Mouse (Mus musculus) liver, adult 2 months (tissue): ENCODE data around the gene Vps8. TPM values are rescaled to one million over a fixed set of nuclear protein-coding genes. Genes with fewer than 3 reads are reported as not detected.

Experiments
- DNase-seq: peaks from one replicate; pipeline ENCODE4 v3.0.0-alpha.2; 2011; ENCODE audit warnings: low read depth, low spot score; ENCODE audit errors: extremely low read depth
- H3K27ac ChIP-seq: fragments of 200-500 bp; replicated peaks from 2 replicates; pipeline ENCODE4 v1.5.1; 2012; ENCODE audit warnings: low read depth, mild to moderate bottlenecking, control low read depth, inconsistent platforms, low read length; ENCODE audit not compliant: insufficient read depth
- H3K27me3 ChIP-seq: fragments of 200-500 bp; 2 replicates; pipeline ENCODE4 v1.6.1; 2012; ENCODE audit warnings: mild to moderate bottlenecking, moderate library complexity, low read length, inconsistent platforms; ENCODE audit not compliant: control insufficient read depth, insufficient read depth
- H3K36me3 ChIP-seq: fragments of 200-500 bp; 2 replicates; pipeline ENCODE4 v1.6.1; 2012; ENCODE audit warnings: low read length, inconsistent platforms; ENCODE audit not compliant: control insufficient read depth, insufficient read depth
- H3K4me1 ChIP-seq: fragments of 200-500 bp; 2 replicates; pipeline ENCODE4 v1.6.1; 2011; ENCODE audit warnings: low read length; ENCODE audit not compliant: control insufficient read depth, insufficient read depth
- H3K4me3 ChIP-seq: fragments of 200-500 bp; 2 replicates; pipeline ENCODE4 v1.5.1; 2011; ENCODE audit warnings: low read depth, mild to moderate bottlenecking, control low read depth, low read length, moderate library complexity; ENCODE audit not compliant: insufficient read depth
- H3K79me2 ChIP-seq: fragments of 200-500 bp; 2 replicates; pipeline ENCODE4 v1.6.1; 2012; ENCODE audit warnings: inconsistent platforms, mild to moderate bottlenecking, low read length, moderate library complexity; ENCODE audit not compliant: control insufficient read depth, insufficient read depth
- H3K9ac ChIP-seq: fragments of 200-500 bp; 2 replicates; pipeline ENCODE4 v1.6.1; 2012; ENCODE audit warnings: low read depth, mild to moderate bottlenecking, control low read depth, inconsistent platforms, low read length
- CTCF ChIP-seq: fragments of 200-500 bp; IDR thresholded peaks from 2 replicates; pipeline ENCODE4 v1.5.1; 2011; ENCODE audit warnings: low read depth, low read length, control low read depth
- POLR2A ChIP-seq: fragments of 200-500 bp; IDR thresholded peaks from 2 replicates; pipeline ENCODE4 v1.6.1; 2011; ENCODE audit warnings: low read length, control low read depth; ENCODE audit not compliant: insufficient read depth; ENCODE audit errors: extremely low read depth
- WGBS: fragments of 180-500 bp; shearing (Covaris S2); methylation state at CpG from one replicate; pipeline ENCODE4 v1.1.7; 2018; 5-methylcytosine and 5-hydroxymethylcytosine counted together
- polyA plus RNA-seq: library from polyadenylated mRNA; depleted of rRNA; stranded (reverse); fragments of >200 nt; gene quantifications from 2 replicates; pipeline ENCODE4 v1.2.3, GENCODE M21; 2012
- total RNA-seq: library from RNA; depleted of rRNA; stranded (reverse); fragments of >200 nt; gene quantifications from 2 replicates; pipeline ENCODE4 v1.2.3, GENCODE M21; 2014

The Vps8 gene
- total and polyA plus RNA-seq, 2 experiments = 5.4 to 6.8 TPM

DNA sequence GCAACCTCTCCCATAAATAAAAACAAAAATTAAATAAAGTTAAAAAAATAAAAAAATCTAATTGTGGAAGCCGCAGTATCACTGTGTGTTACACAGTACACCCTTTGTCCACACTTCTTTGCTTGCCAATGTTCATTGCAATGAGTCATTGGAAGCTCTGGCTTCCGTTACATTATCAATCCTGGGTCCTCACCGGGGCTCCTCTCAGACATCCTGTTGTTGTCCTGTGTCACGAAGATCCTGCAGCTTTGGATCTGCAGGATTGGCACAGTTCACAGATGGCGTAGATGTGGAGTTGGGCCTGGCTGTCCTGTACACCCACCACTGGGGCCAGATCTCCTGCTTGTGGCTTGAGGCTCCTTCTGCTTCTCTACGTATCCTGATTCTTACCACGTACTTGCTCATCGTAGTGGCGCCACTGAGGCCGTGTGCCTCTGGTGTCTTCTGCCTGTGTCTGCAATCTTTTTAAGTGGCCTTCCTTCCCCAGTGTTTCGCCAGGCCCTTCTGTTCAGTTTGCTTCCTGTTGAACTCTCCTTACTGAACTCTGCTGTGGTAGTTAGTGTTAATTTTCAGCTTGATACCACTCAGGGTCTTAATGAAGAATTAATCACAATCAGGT lies 214.4 kb downstream of the Vps8 start:
- Histone ChIP-seq H3K79me2 (no peaks in the 10 kb centered on the region), H3K27ac (peak overlapping the region; percentile 70), H3K4me1 (peaks cover 9% of the 10 kb centered on the region), H3K4me3 (no peak overlapping the region), H3K36me3 (no peaks in the 10 kb centered on the region), H3K9ac (peak overlapping the region; percentile 37), H3K27me3 (no peaks in the 10 kb centered on the region)
- peak; percentile 37 for DNase-seq
- WGBS = 76% methylated on average over 11 of the region's 11 CpGs
- TF ChIP-seq CTCF (no peak), POLR2A (no peak)

DNA sequence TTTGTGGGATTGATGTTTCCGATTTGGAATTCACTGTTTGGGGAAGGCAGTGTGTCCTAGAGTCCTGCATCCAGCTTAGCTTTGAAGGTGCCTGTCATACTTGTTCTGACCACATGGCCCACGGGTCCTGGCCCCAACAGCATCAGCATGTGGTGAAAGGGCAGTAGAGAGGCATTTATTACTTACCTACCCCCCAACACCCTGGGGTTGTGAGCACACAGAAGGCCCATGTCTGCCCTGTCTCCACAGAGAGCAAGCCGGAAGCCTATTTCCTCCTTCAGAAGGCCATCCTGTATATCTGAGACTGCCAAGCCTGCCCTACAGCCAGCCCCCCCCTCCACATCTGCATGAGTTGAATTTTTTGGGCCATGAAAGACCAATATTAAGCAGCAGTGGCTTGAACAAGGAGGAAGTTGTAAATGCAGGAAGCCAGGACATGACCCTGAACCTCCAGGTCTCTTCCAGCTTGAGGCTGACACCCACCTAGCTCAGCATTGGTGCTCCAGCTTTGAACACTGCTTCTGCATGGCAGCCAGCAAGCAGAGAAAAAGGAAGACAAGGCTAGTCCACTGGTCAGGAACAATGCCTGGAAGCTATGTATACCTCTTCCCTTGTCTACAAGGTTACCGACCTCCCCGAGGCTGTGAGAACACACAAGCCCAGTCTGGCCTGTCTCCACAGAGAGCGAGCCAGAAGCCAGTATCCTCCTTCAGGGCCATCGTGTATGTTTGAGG lies 218.0 kb downstream of the Vps8 start:
- Histone ChIP-seq H3K27ac (peak overlapping the region; percentile 72), H3K4me3 (no peak overlapping the region)
- 69% methylated on average over 7 of the region's 7 CpGs for WGBS

DNA sequence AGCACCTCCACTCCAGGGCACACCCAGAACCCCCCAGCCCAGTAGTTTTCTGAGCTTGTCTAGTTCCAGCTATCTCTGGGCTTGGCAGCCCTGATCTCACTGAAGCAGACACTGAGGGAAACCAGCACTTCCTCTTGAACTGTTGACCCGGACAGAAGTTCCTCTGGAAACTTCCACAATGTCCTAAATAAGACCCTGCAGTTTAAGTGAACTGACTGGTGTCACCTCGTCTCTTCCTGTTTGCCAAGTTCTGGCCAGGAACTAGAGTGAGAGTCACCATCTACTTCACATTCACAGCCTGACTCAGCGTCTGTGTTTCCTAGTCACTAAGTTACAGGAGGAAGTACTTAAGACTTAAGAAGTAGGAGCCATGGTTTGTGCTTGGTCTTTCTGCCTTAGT lies 219.0 kb downstream of the Vps8 start:
- Histone ChIP-seq H3K4me1 (peaks cover 20% of the 10 kb centered on the region), H3K79me2 (no peaks in the 10 kb centered on the region), H3K9ac (no peak overlapping the region), H3K36me3 (no peaks in the 10 kb centered on the region), H3K4me3 (no peak overlapping the region), H3K27ac (peak overlapping the region; percentile 72), H3K27me3 (no peaks in the 10 kb centered on the region)
- DNase-seq = peak; percentile 73
- WGBS = 67% methylated on average over 3 of the region's 3 CpGs
- no peak for TF ChIP-seq CTCF

More for the DNA sequence above, 218.0 kb downstream of the Vps8 start:
- TF ChIP-seq CTCF (no peak), POLR2A (no peak)
- Histone ChIP-seq H3K9ac (no peak overlapping the region), H3K79me2 (no peaks in the 10 kb centered on the region), H3K36me3 (no peaks in the 10 kb centered on the region), H3K4me1 (peaks cover 20% of the 10 kb centered on the region), H3K27me3 (no peaks in the 10 kb centered on the region)
- DNase-seq = peak; percentile 22

DNA sequence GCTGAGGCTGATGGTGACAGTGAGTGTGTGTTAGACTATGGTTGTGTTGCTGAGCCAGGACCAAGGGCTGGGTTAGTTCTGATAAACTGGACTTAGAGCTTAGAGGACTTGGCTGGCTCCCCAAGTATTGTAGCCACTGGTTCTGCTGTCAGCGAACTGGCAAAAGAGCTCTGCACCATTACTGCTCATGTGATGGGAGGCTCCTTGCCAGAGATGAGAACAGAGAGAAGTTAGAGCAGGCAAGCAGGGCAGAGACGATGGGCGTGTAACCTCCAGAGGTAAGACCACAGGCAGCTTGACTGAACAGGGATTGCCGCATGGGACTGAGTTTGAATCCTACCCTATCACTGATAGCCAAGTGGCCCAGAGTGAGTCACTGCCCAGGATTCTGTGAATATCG lies 220.0 kb downstream of the Vps8 start:
- Histone ChIP-seq H3K27ac (peak overlapping the region; percentile 63), H3K4me3 (no peak overlapping the region), H3K9ac (no peak overlapping the region), H3K79me2 (no peaks in the 10 kb centered on the region), H3K27me3 (no peaks in the 10 kb centered on the region), H3K36me3 (no peaks in the 10 kb centered on the region), H3K4me1 (peaks cover 20% of the 10 kb centered on the region)
- TF ChIP-seq POLR2A (no peak), CTCF (no peak)
- 87% methylated on average over 5 of the region's 5 CpGs for WGBS
- no peak for DNase-seq

DNA sequence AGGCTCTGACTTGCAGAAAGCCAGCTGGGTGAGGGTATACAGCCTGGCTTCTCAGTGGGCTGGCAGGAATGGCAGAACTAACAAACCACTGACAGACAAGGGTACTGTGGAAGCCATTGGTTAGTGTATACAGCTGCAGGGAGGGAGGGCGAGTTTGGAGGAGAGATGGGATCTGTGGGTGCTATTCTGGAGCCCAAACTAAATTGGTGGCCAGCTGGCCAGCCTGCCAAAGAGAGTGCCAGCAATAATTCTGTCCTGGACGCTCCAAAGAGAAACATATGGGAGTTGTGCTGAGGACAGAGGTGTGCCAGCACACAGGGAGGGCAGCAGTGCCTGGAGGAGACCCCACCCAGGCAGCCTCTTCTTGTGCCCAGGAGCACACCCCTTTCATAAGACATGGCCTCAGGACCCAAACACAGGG lies 220.7 kb downstream of the Vps8 start:
- WGBS = 66% methylated on average over 2 of the region's 2 CpGs
- TF ChIP-seq POLR2A = no peak
- no peak overlapping the region for H3K27ac ChIP-seq
- peaks cover 20% of the 10 kb centered on the region for H3K4me1 ChIP-seq
- H3K36me3 ChIP-seq = no peaks in the 10 kb centered on the region
- no peaks in the 10 kb centered on the region for H3K27me3 ChIP-seq
- DNase-seq = no peak
- H3K4me3 ChIP-seq = no peak overlapping the region
- no peaks in the 10 kb centered on the region for H3K79me2 ChIP-seq
- H3K9ac ChIP-seq = no peak overlapping the region

DNA sequence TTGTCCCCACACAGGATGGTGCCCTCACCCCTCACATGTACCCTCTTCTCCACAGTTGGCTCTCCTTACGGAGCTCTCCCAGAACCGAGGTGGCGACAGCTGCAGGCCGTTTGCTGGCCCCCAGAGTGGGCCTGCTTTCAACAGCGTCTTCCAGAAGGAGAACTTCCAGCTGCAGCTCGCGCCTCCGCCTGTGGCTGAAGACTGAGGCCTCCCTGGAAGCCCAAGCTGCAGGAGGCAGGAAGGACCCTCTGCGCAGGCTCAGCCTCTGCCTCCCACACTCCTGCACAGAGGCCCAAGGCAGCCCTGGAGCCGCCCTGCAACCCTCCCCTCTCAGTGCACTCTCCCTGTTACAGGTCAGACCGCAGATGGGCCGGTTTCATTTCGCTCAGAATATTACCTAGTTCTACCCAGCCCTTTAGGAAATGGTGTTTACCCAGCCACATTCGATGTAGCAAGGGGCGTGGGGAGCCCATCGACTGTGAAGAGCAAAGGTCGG lies 221.2 kb downstream of the Vps8 start:
- DNase-seq = peak; percentile 37
- H3K4me3 ChIP-seq = peak overlapping the region; percentile 11; the same call in 1 of the 2 replicates
- H3K27me3 ChIP-seq = no peaks in the 10 kb centered on the region
- H3K79me2 ChIP-seq = no peaks in the 10 kb centered on the region
- H3K4me1 ChIP-seq = peaks cover 20% of the 10 kb centered on the region
- WGBS = 32% methylated on average over 17 of the region's 17 CpGs
- no peak for TF ChIP-seq POLR2A
- TF ChIP-seq CTCF = no peak
- peak overlapping the region; percentile 52 for H3K9ac ChIP-seq
- H3K27ac ChIP-seq = no peak overlapping the region
- H3K36me3 ChIP-seq = no peaks in the 10 kb centered on the region
